Comparison of ENCODE assay signal across 27 mouse cellular contexts in the genomic region with DNA sequence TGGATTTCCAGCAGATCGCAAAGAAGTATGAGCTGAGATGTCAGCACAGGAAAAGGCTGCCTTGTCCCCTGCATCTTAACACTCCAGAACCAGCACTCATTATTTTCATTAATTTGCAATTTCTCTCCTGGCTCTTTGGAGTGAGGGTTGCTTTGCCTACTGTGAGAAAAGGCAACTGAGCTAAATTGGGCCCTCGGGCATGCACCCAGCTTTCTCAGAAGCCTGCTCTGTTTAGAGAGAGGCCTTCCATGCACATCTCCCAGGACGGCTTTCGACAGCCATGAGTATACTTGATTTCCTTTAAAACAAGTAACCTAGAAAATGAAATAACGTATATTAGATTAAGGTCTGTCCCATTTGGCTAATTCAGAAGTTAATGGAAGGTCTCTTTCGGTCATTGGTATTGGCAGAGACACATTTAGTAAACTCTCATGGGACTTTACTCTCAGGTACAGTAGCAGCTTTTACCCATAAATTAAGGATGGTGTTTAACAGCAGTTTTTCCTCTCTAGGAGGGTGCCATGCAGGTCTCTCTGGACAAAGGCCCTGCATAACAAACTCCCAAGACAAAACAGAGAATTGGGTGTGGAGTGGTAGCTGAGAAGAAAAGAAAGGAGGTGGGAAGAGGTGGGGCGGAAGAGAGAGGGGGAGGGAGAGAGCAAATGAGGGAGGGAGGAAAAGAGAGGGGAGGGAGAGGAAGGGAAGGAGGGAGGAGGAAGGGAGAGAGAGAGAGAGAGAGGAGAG.
DNase-seq lines count a peak whose midpoint lies in the region; ATAC-seq lines count a peak whose summit lies in the region.
"Had no signal": no experiment of that assay in that cellular context is flagged by ENCODE, and none has a peak within 500 bp of the region (broad histone marks: within the 10 kb centered on the region; RNA-seq: fewer than 3 reads in every experiment).

No protein-coding gene starts in this region.

- no peak for DNase-seq in forebrain, embryonic 10.5 days (ENCODE audit: extremely low spot score, low spot score)
- DNase-seq in R1 (ENCODE audit: low read depth, low spot score) = peak; percentile 69
- DNase-seq in urinary bladder, postnatal 36 days (ENCODE audit: low spot score in 2 of 2) = no peak
- DNase-seq: adrenal gland, adult 8-10 months; cerebellum, adult 8-10 months; cerebellum, postnatal 25 days; gastrocnemius, postnatal 14 days; kidney, adult 18-20 months; kidney, postnatal 4 days; layer of hippocampus, adult 9-11 months; liver, postnatal 0 days; lung, postnatal 36 days; right cerebral cortex, postnatal 14 days had no signal

- H3K4me3 ChIP-seq in forebrain, embryonic 15.5 days = no peak overlapping the region
- no peak overlapping the region for H3K4me3 ChIP-seq in forebrain, embryonic 10.5 days
- no peak overlapping the region for H3K4me3 ChIP-seq in midbrain, embryonic 15.5 days
- H3K4me3 ChIP-seq in midbrain, embryonic 13.5 days (replicated peaks) = no peak overlapping the region
- H3K4me3 ChIP-seq in forebrain, embryonic 16.5 days (replicated peaks; ENCODE audit: low read length) = no peak overlapping the region
- H3K4me3 ChIP-seq: heart, embryonic 10.5 days; heart, embryonic 15.5 days; limb, embryonic 13.5 days; liver, embryonic 12.5 days; midbrain, embryonic 12.5 days; myocyte; neural tube, embryonic 12.5 days; stomach, embryonic 15.5 days had no signal

- WGBS in forebrain, embryonic 15.5 days = 57% methylated on average over 7 of the region's 7 CpGs
- WGBS in forebrain, embryonic 10.5 days = 78% methylated on average over 7 of the region's 7 CpGs
- WGBS in midbrain, embryonic 15.5 days = 63% methylated on average over 7 of the region's 7 CpGs
- WGBS in midbrain, embryonic 13.5 days = 80% methylated on average over 7 of the region's 7 CpGs
- 56% methylated on average over 7 of the region's 7 CpGs for WGBS in forebrain, embryonic 16.5 days

- H3K4me2 ChIP-seq in forebrain, embryonic 15.5 days (replicated peaks) = no peak overlapping the region
- no peak overlapping the region for H3K4me2 ChIP-seq in midbrain, embryonic 15.5 days
- H3K4me2 ChIP-seq in midbrain, embryonic 13.5 days (replicated peaks) = no peak overlapping the region
- H3K4me2 ChIP-seq in forebrain, embryonic 16.5 days (ENCODE audit: low read length) = no peak overlapping the region
- H3K4me2 ChIP-seq: heart, embryonic 15.5 days; limb, embryonic 13.5 days; liver, embryonic 12.5 days; midbrain, embryonic 12.5 days; neural tube, embryonic 12.5 days; stomach, embryonic 15.5 days had no signal

- H3K4me1 ChIP-seq in forebrain, embryonic 15.5 days = peaks cover 14% of the 10 kb centered on the region
- H3K4me1 ChIP-seq in forebrain, embryonic 10.5 days = peaks cover 9% of the 10 kb centered on the region
- no peaks in the 10 kb centered on the region for H3K4me1 ChIP-seq in midbrain, embryonic 15.5 days
- H3K4me1 ChIP-seq in midbrain, embryonic 13.5 days (replicated peaks) = peaks cover 7% of the 10 kb centered on the region
- H3K4me1 ChIP-seq in forebrain, embryonic 16.5 days (replicated peaks; ENCODE audit: control insufficient read depth, insufficient read depth, low read length) = peaks cover 3% of the 10 kb centered on the region; the same call in 1 of the 2 replicates
- H3K4me1 ChIP-seq: heart, embryonic 10.5 days; heart, embryonic 15.5 days; limb, embryonic 13.5 days; liver, embryonic 12.5 days; midbrain, embryonic 12.5 days; neural tube, embryonic 12.5 days; stomach, embryonic 15.5 days had no signal

- peak overlapping the region; percentile 67 for H3K27ac ChIP-seq in forebrain, embryonic 15.5 days (replicated peaks)
- no peak overlapping the region for H3K27ac ChIP-seq in forebrain, embryonic 10.5 days
- H3K27ac ChIP-seq in midbrain, embryonic 15.5 days = no peak overlapping the region
- H3K27ac ChIP-seq in midbrain, embryonic 13.5 days = no peak overlapping the region
- H3K27ac ChIP-seq in forebrain, embryonic 16.5 days (ENCODE audit: low read length) = peak overlapping the region; percentile 20; the same call in 1 of the 2 replicates
- H3K27ac ChIP-seq: heart, embryonic 10.5 days; heart, embryonic 15.5 days; limb, embryonic 13.5 days; liver, embryonic 12.5 days; midbrain, embryonic 12.5 days; neural tube, embryonic 12.5 days; stomach, embryonic 15.5 days had no signal

- ATAC-seq in forebrain, embryonic 15.5 days (replicated peaks) = peak; percentile 69; the same call in 1 of the 2 replicates
- 0 out of 2 replicates have a peak, but pooled peaks have one; percentile 54 for ATAC-seq in midbrain, embryonic 15.5 days (replicated peaks)
- no peak for ATAC-seq in midbrain, embryonic 13.5 days
- peak; percentile 76 for ATAC-seq in forebrain, embryonic 16.5 days
- ATAC-seq: CD4-positive, CD25-positive, alpha-beta regulatory T cell, adult 4 months; hindbrain, embryonic 16.5 days; liver, embryonic 12.5 days; liver, postnatal 0 days had no signal

- no peak overlapping the region for H3K9ac ChIP-seq in forebrain, embryonic 15.5 days (replicated peaks)
- no peak overlapping the region for H3K9ac ChIP-seq in midbrain, embryonic 15.5 days
- H3K9ac ChIP-seq in midbrain, embryonic 13.5 days (replicated peaks) = no peak overlapping the region
- no peak overlapping the region for H3K9ac ChIP-seq in forebrain, embryonic 16.5 days (replicated peaks; ENCODE audit: low read depth, low read length)
- H3K9ac ChIP-seq: heart, embryonic 15.5 days; limb, embryonic 13.5 days; liver, embryonic 12.5 days; liver, postnatal 0 days; midbrain, embryonic 12.5 days; neural tube, embryonic 12.5 days; stomach, embryonic 15.5 days had no signal

- no peaks in the 10 kb centered on the region for H3K9me3 ChIP-seq in forebrain, embryonic 15.5 days
- H3K9me3 ChIP-seq in forebrain, embryonic 10.5 days = no peaks in the 10 kb centered on the region; the same call in 1 of the 2 replicates
- no peaks in the 10 kb centered on the region for H3K9me3 ChIP-seq in midbrain, embryonic 15.5 days
- no peaks in the 10 kb centered on the region for H3K9me3 ChIP-seq in midbrain, embryonic 13.5 days
- H3K9me3 ChIP-seq in forebrain, embryonic 16.5 days (ENCODE audit: control insufficient read depth, low read length) = no peaks in the 10 kb centered on the region
- H3K9me3 ChIP-seq: heart, embryonic 15.5 days; limb, embryonic 13.5 days; liver, embryonic 12.5 days; midbrain, embryonic 12.5 days; neural tube, embryonic 12.5 days; stomach, embryonic 15.5 days had no signal

- H3K27me3 ChIP-seq in forebrain, embryonic 15.5 days = no peaks in the 10 kb centered on the region
- no peaks in the 10 kb centered on the region for H3K27me3 ChIP-seq in forebrain, embryonic 10.5 days (ENCODE audit: poor library complexity, severe bottlenecking)
- H3K27me3 ChIP-seq in midbrain, embryonic 15.5 days (replicated peaks) = no peaks in the 10 kb centered on the region
- H3K27me3 ChIP-seq in midbrain, embryonic 13.5 days = no peaks in the 10 kb centered on the region
- H3K27me3 ChIP-seq in forebrain, embryonic 16.5 days (replicated peaks; ENCODE audit: control insufficient read depth, insufficient read depth, low read length) = no peaks in the 10 kb centered on the region
- H3K27me3 ChIP-seq: heart, embryonic 15.5 days; limb, embryonic 13.5 days; liver, embryonic 12.5 days; midbrain, embryonic 12.5 days; neural tube, embryonic 12.5 days; stomach, embryonic 15.5 days had no signal

- no peaks in the 10 kb centered on the region for H3K36me3 ChIP-seq in forebrain, embryonic 15.5 days
- no peaks in the 10 kb centered on the region for H3K36me3 ChIP-seq in forebrain, embryonic 10.5 days (replicated peaks)
- H3K36me3 ChIP-seq in midbrain, embryonic 15.5 days (replicated peaks) = no peaks in the 10 kb centered on the region
- H3K36me3 ChIP-seq in midbrain, embryonic 13.5 days = no peaks in the 10 kb centered on the region
- no peaks in the 10 kb centered on the region for H3K36me3 ChIP-seq in forebrain, embryonic 16.5 days (ENCODE audit: control insufficient read depth, insufficient read depth)
- H3K36me3 ChIP-seq: heart, embryonic 10.5 days; heart, embryonic 15.5 days; limb, embryonic 13.5 days; liver, embryonic 12.5 days; midbrain, embryonic 12.5 days; neural tube, embryonic 12.5 days; stomach, embryonic 15.5 days had no signal

Comparison
In these comparisons a context has a peak if more than half of its experiments do, and no peak if none do; other contexts are left out.
1. H3K27ac ChIP-seq: peak in forebrain, embryonic 15.5 days (single experiment) and forebrain, embryonic 16.5 days (single experiment); none in forebrain, embryonic 10.5 days (single experiment), midbrain, embryonic 15.5 days (single experiment) and midbrain, embryonic 13.5 days (single experiment).